9 mouse cellular contexts compared by ENCODE assay signal in genomic region chr14:50976674-50977073, GRCm38 (mm10). TPM values are rescaled to one million over a fixed set of nuclear protein-coding genes. Genes with fewer than 3 reads are reported as not detected.
DNase-seq lines count a peak whose midpoint lies in the region; ATAC-seq and TF ChIP-seq lines count a peak whose summit lies in the region.
"Had no signal": no experiment of that assay in that cellular context is flagged by ENCODE, and none has a peak within 500 bp of the region (broad histone marks: within the 10 kb centered on the region; RNA-seq: fewer than 3 reads in every experiment).

No protein-coding gene starts in this region.

- no peak overlapping the region; the same call in 1 of the 2 replicates for H3K4me3 ChIP-seq in brown adipose tissue, adult 24 weeks (ENCODE audit: insufficient read depth, low read depth, low read length)
- H3K4me3 ChIP-seq in heart, embryonic 14.5 days (ENCODE audit: control insufficient read depth in 1 of 2, insufficient read depth in 1 of 2, low read depth in 1 of 2, low read length in 2 of 2), result no peak overlapping the region
- H3K4me3 ChIP-seq in limb, embryonic 14.5 days (replicated peaks; ENCODE audit: low read length), result no peak overlapping the region
- H3K4me3 ChIP-seq: lung, embryonic 15.5 days had no signal

- DNase-seq in heart, adult 11 months, result peak; percentile 92
- no peak for DNase-seq in heart, postnatal 36 days
- peak; percentile 37 for DNase-seq in limb, embryonic 14.5 days (ENCODE audit: low spot score)
- no peak for DNase-seq in cerebellum, adult 9-10 months
- no peak for DNase-seq in ovary, postnatal 14 days (ENCODE audit: low spot score)
- no peak for DNase-seq in urinary bladder, postnatal 36 days (ENCODE audit: low spot score in 2 of 2)

- H3K36me3 ChIP-seq in heart, embryonic 14.5 days (ENCODE audit: control insufficient read depth, insufficient read depth, low read length), result no peaks in the 10 kb centered on the region
- H3K36me3 ChIP-seq in limb, embryonic 14.5 days (ENCODE audit: control insufficient read depth, insufficient read depth, low read length), result no peaks in the 10 kb centered on the region
- H3K36me3 ChIP-seq: lung, embryonic 15.5 days had no signal

- 28% methylated on average over 9 of the region's 9 CpGs for WGBS in heart, embryonic 14.5 days
- WGBS in limb, embryonic 14.5 days, result 23% methylated on average over 9 of the region's 9 CpGs

- H3K9me3 ChIP-seq in heart, embryonic 14.5 days (ENCODE audit: control insufficient read depth, low read length), result no peaks in the 10 kb centered on the region
- H3K9me3 ChIP-seq in limb, embryonic 14.5 days (ENCODE audit: control insufficient read depth, low read length), result no peaks in the 10 kb centered on the region
- H3K9me3 ChIP-seq: lung, embryonic 15.5 days had no signal

- 0 out of 2 replicates have a peak overlapping the region, but pooled peaks have one; percentile 19 for H3K4me2 ChIP-seq in heart, embryonic 14.5 days (ENCODE audit: low read length)
- H3K4me2 ChIP-seq in limb, embryonic 14.5 days (replicated peaks; ENCODE audit: low read depth, low read length, severe bottlenecking), result no peak overlapping the region; the same call in 1 of the 2 replicates
- H3K4me2 ChIP-seq: lung, embryonic 15.5 days had no signal

- H3K27me3 ChIP-seq in heart, embryonic 14.5 days (ENCODE audit: control insufficient read depth, insufficient read depth, low read length), result no peaks in the 10 kb centered on the region
- H3K27me3 ChIP-seq in limb, embryonic 14.5 days (ENCODE audit: control insufficient read depth, insufficient read depth, low read length), result no peaks in the 10 kb centered on the region
- H3K27me3 ChIP-seq: lung, embryonic 15.5 days had no signal

- peak overlapping the region; percentile 37 for H3K27ac ChIP-seq in brown adipose tissue, adult 24 weeks (replicated peaks; ENCODE audit: low read depth, low read length)
- no peak overlapping the region for H3K27ac ChIP-seq in heart, embryonic 14.5 days (replicated peaks in 1 of 2; ENCODE audit: control insufficient read depth in 1 of 2, insufficient read depth in 1 of 2, low read depth in 2 of 2, low read length in 2 of 2)
- H3K27ac ChIP-seq in limb, embryonic 14.5 days (replicated peaks; ENCODE audit: low read depth, low read length), result no peak overlapping the region
- H3K27ac ChIP-seq: lung, embryonic 15.5 days had no signal

- ATAC-seq in heart, embryonic 14.5 days (ENCODE audit: insufficient number of reproducible peaks, insufficient read depth, low FRiP score, low read depth), result no peak; the same call in 1 of the 2 replicates
- peak; percentile 26; the same call in 1 of the 2 replicates for ATAC-seq in limb, embryonic 14.5 days (ENCODE audit: low FRiP score, low read depth)

- no peak overlapping the region for H3K9ac ChIP-seq in heart, embryonic 14.5 days (ENCODE audit: low read length)
- no peak overlapping the region for H3K9ac ChIP-seq in limb, embryonic 14.5 days (ENCODE audit: low read depth, low read length, severe bottlenecking)
- H3K9ac ChIP-seq: lung, embryonic 15.5 days had no signal

- no peak for TF ChIP-seq POLR2A in limb, embryonic 14.5 days (IDR thresholded peaks at IDR 0.05; ENCODE audit: borderline replicate concordance, extremely low read depth, insufficient read depth, insufficient read length)

- intact Hi-C loops in heart, postnatal 36 days (cut with DNase I), result loop anchor here (2.0 kb wide), 2 partner anchors 50 to 86 kb away; no protein-coding TSS in a partner anchor

- peaks cover 19% of the 10 kb centered on the region; the same call in 1 of the 2 replicates for H3K4me1 ChIP-seq in brown adipose tissue, adult 24 weeks (ENCODE audit: control insufficient read depth, insufficient read depth, insufficient read length, low read length)
- H3K4me1 ChIP-seq in heart, embryonic 14.5 days (ENCODE audit: control insufficient read depth in 2 of 2, insufficient read depth in 2 of 2, low read length in 2 of 2), result peaks cover 0 to 2% of the 10 kb centered on the region in 2 experiments; a peak in 1 of 4 replicates
- H3K4me1 ChIP-seq in limb, embryonic 14.5 days (ENCODE audit: control insufficient read depth, insufficient read depth, low read length), result peaks cover 3% of the 10 kb centered on the region
- H3K4me1 ChIP-seq: lung, embryonic 15.5 days had no signal

RNA-seq across cellular contexts. Expression of gene Pnp2, which starts 20.9 kb away (rescaled TPM):
- total RNA-seq in heart, postnatal 36 days (2021), result under 1 TPM; 0.22 to 0.65 TPM
- 3.5 and 5.1 TPM in 2 replicates for polyA plus RNA-seq in brown adipose tissue, adult 24 weeks (2012; ENCODE audit: insufficient read depth, insufficient read length, missing spikeins)
- 0.36 and 0.59 TPM in 2 replicates for polyA plus RNA-seq in heart, embryonic 14.5 days (2014; fragmentation: Nextera tagmentation; extraction: Ambion mirVana)
- 0.15 and 0.31 TPM in 2 replicates for polyA plus RNA-seq in limb, embryonic 14.5 days (2012; rRNA removed)
- 0.37 and 0.39 TPM in 2 replicates for polyA plus RNA-seq in limb, embryonic 14.5 days (2014; fragmentation: Nextera tagmentation; extraction: Ambion mirVana)

RNA-seq across cellular contexts. Expression of gene Rnase10, which starts 30.9 kb away (rescaled TPM):
- total RNA-seq in heart, postnatal 36 days (2021), result under 1 TPM; 0.22 to 0.25 TPM
- polyA plus RNA-seq in brown adipose tissue, adult 24 weeks (2012; ENCODE audit: insufficient read depth, insufficient read length, missing spikeins), result 0.91 TPM in 1 of 2 replicates, not detected in the other
- polyA plus RNA-seq in heart, embryonic 14.5 days (2014; fragmentation: Nextera tagmentation; extraction: Ambion mirVana), result 0.32 and 0.57 TPM in 2 replicates
- polyA plus RNA-seq in limb, embryonic 14.5 days (2012; rRNA removed), result 0.13 and 0.18 TPM in 2 replicates
- polyA plus RNA-seq in limb, embryonic 14.5 days (2014; fragmentation: Nextera tagmentation; extraction: Ambion mirVana), result not detected in 2 replicates

RNA-seq across cellular contexts. Expression of gene Gm49342, which starts 32.4 kb away (rescaled TPM):
- total RNA-seq in heart, postnatal 36 days (2021), result 10 to 100 TPM; 10.1 to 10.6 TPM
- polyA plus RNA-seq in brown adipose tissue, adult 24 weeks (2012; ENCODE audit: insufficient read depth, insufficient read length, missing spikeins), result 11.9 and 19.3 TPM in 2 replicates
- polyA plus RNA-seq in heart, embryonic 14.5 days (2014; fragmentation: Nextera tagmentation; extraction: Ambion mirVana), result not detected in 2 replicates
- polyA plus RNA-seq in limb, embryonic 14.5 days (2012; rRNA removed), result 42.1 and 42.8 TPM in 2 replicates
- polyA plus RNA-seq in limb, embryonic 14.5 days (2014; fragmentation: Nextera tagmentation; extraction: Ambion mirVana), result not detected in 2 replicates
- polyA plus RNA-seq: lung, embryonic 15.5 days had no signal

RNA-seq across cellular contexts. Expression of gene Pnp, which starts 45.8 kb away (rescaled TPM):
- total RNA-seq in heart, postnatal 36 days (2021), result 10 to 100 TPM; 12.7 to 14.8 TPM
- polyA plus RNA-seq in brown adipose tissue, adult 24 weeks (2012; ENCODE audit: insufficient read depth, insufficient read length, missing spikeins), result 84.3 and 92.4 TPM in 2 replicates
- polyA plus RNA-seq in heart, embryonic 14.5 days (2014; fragmentation: Nextera tagmentation; extraction: Ambion mirVana), result 30.5 and 32.2 TPM in 2 replicates
- 37.7 and 42.1 TPM in 2 replicates for polyA plus RNA-seq in limb, embryonic 14.5 days (2012; rRNA removed)
- polyA plus RNA-seq in limb, embryonic 14.5 days (2014; fragmentation: Nextera tagmentation; extraction: Ambion mirVana), result 52.4 and 52.6 TPM in 2 replicates

RNA-seq across cellular contexts. Expression of gene Pip4p1, which starts 46.0 kb away (rescaled TPM):
- total RNA-seq in heart, postnatal 36 days (2021), result 10 to 100 TPM; 24.5 to 27.2 TPM
- 44.2 and 46.1 TPM in 2 replicates for polyA plus RNA-seq in brown adipose tissue, adult 24 weeks (2012; ENCODE audit: insufficient read depth, insufficient read length, missing spikeins)
- polyA plus RNA-seq in heart, embryonic 14.5 days (2014; fragmentation: Nextera tagmentation; extraction: Ambion mirVana), result 24.0 and 35.1 TPM in 2 replicates
- polyA plus RNA-seq in limb, embryonic 14.5 days (2012; rRNA removed), result 82.3 and 122 TPM in 2 replicates
- 50.3 and 54.0 TPM in 2 replicates for polyA plus RNA-seq in limb, embryonic 14.5 days (2014; fragmentation: Nextera tagmentation; extraction: Ambion mirVana)

Comparison
In these comparisons a context has a peak if more than half of its experiments do, and no peak if none do; other contexts are left out.
1. DNase-seq: peak in heart, adult 11 months (single experiment) and limb, embryonic 14.5 days (single experiment); none in heart, postnatal 36 days (0 of 2), cerebellum, adult 9-10 months (single experiment), ovary, postnatal 14 days (single experiment) and urinary bladder, postnatal 36 days (0 of 2).